Mouse (Mus musculus) E14TG2a.4 (cell line): ENCODE measurements around the gene Rasgef1b.

ENCODE experiments used
- CTCF ChIP-seq: conservative IDR thresholded peaks from 2 replicates; pipeline ENCODE4 v1.5.1; 2014; ENCODE audit warnings: low read length
- NANOG ChIP-seq: IDR thresholded peaks from 2 replicates; pipeline ENCODE4 v1.6.1; 2014; ENCODE audit warnings: borderline replicate concordance, low read length, mixed read lengths

DNA sequence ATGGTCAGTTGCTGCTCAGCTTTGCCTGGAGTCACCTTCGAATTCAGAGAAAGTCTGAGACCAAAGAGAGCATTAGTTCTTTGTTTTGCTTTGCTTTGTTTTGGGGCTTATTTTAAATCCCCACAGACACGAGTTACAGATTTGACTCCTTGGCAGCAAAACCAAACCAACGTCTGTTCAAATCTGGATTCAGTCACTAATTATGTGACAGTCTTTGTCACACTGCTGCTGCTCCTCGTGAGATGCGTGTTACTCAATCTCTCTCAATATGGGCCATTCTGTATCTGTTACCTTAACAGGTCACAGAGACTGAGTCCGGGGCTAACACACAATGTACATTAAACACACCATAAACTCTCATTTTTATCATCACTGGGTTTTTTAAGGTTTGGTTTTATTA, 288.8 kb downstream of the Rasgef1b start:
- TF ChIP-seq CTCF (no peak), NANOG (no peak)
